Mouse (Mus musculus) CH12.LX (cell line): ENCODE data around the gene Npl. TPM values are rescaled to one million over a fixed set of nuclear protein-coding genes. Genes with fewer than 3 reads are reported as not detected.

Experiments
- DNase-seq: peaks from one replicate; pipeline ENCODE4 v3.0.0-alpha.2; 2013; ENCODE audit errors: extremely low read depth
- H3K27ac ChIP-seq: 2 replicates; pipeline ENCODE4 v1.5.1; 2012; ENCODE audit warnings: low read depth, mild to moderate bottlenecking, control low read depth, moderate library complexity; ENCODE audit not compliant: insufficient read depth
- H3K27me3 ChIP-seq: replicated peaks from 2 replicates; pipeline ENCODE3; 2012; ENCODE audit warnings: inconsistent platforms
- H3K36me3 ChIP-seq, 2 experiments: replicated peaks in 1 of 2; 2 replicates each; pipeline versions ENCODE3 to v1.6.1; 2012; ENCODE audit warnings: inconsistent platforms in 1 of 2, low read length in 1 of 2, mild to moderate bottlenecking in 1 of 2, mixed read lengths in 1 of 2, moderate library complexity in 1 of 2; ENCODE audit not compliant: control insufficient read depth in 1 of 2, insufficient read depth in 1 of 2
- H3K4me1 ChIP-seq, 2 experiments: 2 replicates each; pipeline ENCODE4 v1.6.1; 2012; ENCODE audit warnings: inconsistent platforms in 1 of 2, moderate library complexity in 1 of 2; ENCODE audit not compliant: insufficient read depth in 2 of 2, control insufficient read depth in 1 of 2
- H3K4me2 ChIP-seq: 2 replicates; pipeline ENCODE4 v1.6.1; 2012; ENCODE audit warnings: low read depth, mild to moderate bottlenecking, control low read depth; ENCODE audit not compliant: poor library complexity, insufficient read depth, severe bottlenecking
- H3K4me3 ChIP-seq, 3 experiments: fragments of 150-350 bp in 1 of 3; sonication (generic) in 1 of 3; replicated peaks in 1 of 3; 2 replicates each; pipeline versions ENCODE3 to v1.5.1; 2011 to 2012; ENCODE audit warnings: low read depth in 2 of 3, low read length in 2 of 3, mild to moderate bottlenecking in 2 of 3, moderate library complexity in 2 of 3, control low read depth in 1 of 3, improper control_type of control experiment in 1 of 3, inconsistent platforms in 1 of 3, mixed read lengths in 1 of 3; ENCODE audit not compliant: poor library complexity in 1 of 3
- H3K79me2 ChIP-seq: replicated peaks from 2 replicates; pipeline ENCODE4 v1.6.1; 2012; ENCODE audit warnings: mild to moderate bottlenecking, moderate library complexity; ENCODE audit not compliant: control insufficient read depth, poor library complexity, insufficient read depth, severe bottlenecking; ENCODE audit errors: extremely low read depth
- H3K9ac ChIP-seq: 2 replicates; pipeline ENCODE4 v1.6.1; 2012; ENCODE audit warnings: low read depth, mild to moderate bottlenecking, control low read depth, moderate library complexity; ENCODE audit not compliant: insufficient read depth
- H3K9me3 ChIP-seq: replicated peaks from 2 replicates; pipeline ENCODE3; 2012; ENCODE audit warnings: low read length, inconsistent platforms, mixed read lengths
- BHLHE40 ChIP-seq: IDR thresholded peaks from 2 replicates; pipeline ENCODE4 v1.6.1; 2011; ENCODE audit warnings: mild to moderate bottlenecking, low read depth, low read length, improper control_type of control experiment
- E2F4 ChIP-seq: IDR thresholded peaks from 2 replicates; pipeline ENCODE4 v1.6.1; 2011; ENCODE audit warnings: low read depth, low read length, improper control_type of control experiment; ENCODE audit not compliant: insufficient replicate concordance
- EP300 ChIP-seq: IDR thresholded peaks from 2 replicates; pipeline ENCODE4 v1.6.1; 2011; ENCODE audit warnings: low read length, improper control_type of control experiment
- GABPA ChIP-seq: IDR thresholded peaks from 2 replicates; pipeline ENCODE4 v1.6.1; 2012; ENCODE audit warnings: low read depth, low read length, improper control_type of control experiment, inconsistent platforms; ENCODE audit not compliant: insufficient replicate concordance
- HCFC1 ChIP-seq: IDR thresholded peaks from 2 replicates; pipeline ENCODE4 v1.6.1; 2012; ENCODE audit warnings: low read depth, mild to moderate bottlenecking, inconsistent platforms, low read length, improper control_type of control experiment
- JUN ChIP-seq: IDR thresholded peaks from 2 replicates; pipeline ENCODE4 v1.6.1; 2011; ENCODE audit warnings: low read depth, mild to moderate bottlenecking, low read length, improper control_type of control experiment, moderate library complexity; ENCODE audit not compliant: insufficient read depth
- KAT2A ChIP-seq: IDR thresholded peaks from 2 replicates; pipeline ENCODE4 v1.6.1; 2012; ENCODE audit warnings: low read length, improper control_type of control experiment, inconsistent platforms; ENCODE audit not compliant: insufficient replicate concordance
- MAX ChIP-seq: IDR thresholded peaks from 2 replicates; pipeline ENCODE4 v1.6.1; 2011; ENCODE audit warnings: low read length, improper control_type of control experiment
- MAZ ChIP-seq: IDR thresholded peaks from 2 replicates; pipeline ENCODE4 v1.6.1; 2012; ENCODE audit warnings: low read depth, mild to moderate bottlenecking, inconsistent platforms, low read length, improper control_type of control experiment, moderate library complexity
- MEF2A ChIP-seq: IDR thresholded peaks from 2 replicates; pipeline ENCODE4 v1.6.1; 2014; ENCODE audit warnings: low read depth, mild to moderate bottlenecking, inconsistent platforms, low read length, improper control_type of control experiment, borderline replicate concordance
- NELFE ChIP-seq: IDR thresholded peaks from 2 replicates; pipeline ENCODE4 v1.6.1; 2011; ENCODE audit warnings: low read depth, low read length, improper control_type of control experiment
- NRF1 ChIP-seq: IDR thresholded peaks from 2 replicates; pipeline ENCODE4 v1.6.1; 2014; ENCODE audit warnings: low read depth, mild to moderate bottlenecking, inconsistent platforms, low read length, improper control_type of control experiment, moderate library complexity
- POLR2A ChIP-seq: IDR thresholded peaks from 2 replicates; pipeline ENCODE4 v1.6.1; 2011; ENCODE audit warnings: low read depth, mild to moderate bottlenecking, improper control_type of control experiment, low read length
- RAD21 ChIP-seq: IDR thresholded peaks from 2 replicates; pipeline ENCODE4 v1.6.1; 2011; ENCODE audit warnings: low read depth, mild to moderate bottlenecking, low read length, improper control_type of control experiment, moderate library complexity
- SMC3 ChIP-seq: IDR thresholded peaks from 2 replicates; pipeline ENCODE4 v1.6.1; 2011; ENCODE audit warnings: low read depth, low read length, improper control_type of control experiment
- UBTF ChIP-seq: IDR thresholded peaks from 2 replicates; pipeline ENCODE4 v1.6.1; 2012; ENCODE audit warnings: low read depth, mild to moderate bottlenecking, inconsistent platforms, low read length, improper control_type of control experiment, moderate library complexity
- USF1 ChIP-seq: IDR thresholded peaks from 2 replicates; pipeline ENCODE4 v1.6.1; 2014; ENCODE audit warnings: low read depth, mild to moderate bottlenecking, inconsistent platforms, low read length, improper control_type of control experiment
- USF2 ChIP-seq: conservative IDR thresholded peaks from 2 replicates; pipeline ENCODE4 v1.6.1; 2011; ENCODE audit warnings: low read depth, low read length, improper control_type of control experiment
- ZNF384 ChIP-seq: IDR thresholded peaks from 2 replicates; pipeline ENCODE4 v1.6.1; 2012; ENCODE audit warnings: low read depth, low read length, improper control_type of control experiment, inconsistent platforms
- dilution Hi-C: fragments of 300-500 bp; cut with MboI; formaldehyde crosslinking; loops from 2 replicates; pipeline ENCODE4 v1.14.3; 2020; ENCODE audit warnings: low sequenced_read_pairs; ENCODE audit not compliant: extremely low pct_unique_long_range_greater_than_20kb, extremely low pct_ligation_motif_present
- in situ Hi-C: fragments of 300-500 bp; cut with MboI; formaldehyde crosslinking; loops from 3 replicates; pipeline ENCODE4 v1.14.3; 2019; ENCODE audit warnings: low sequenced_read_pairs, low pct_ligation_motif_present, low pct_unique_long_range_greater_than_20kb, mixed read lengths
- polyA plus RNA-seq: library from polyadenylated mRNA; unstranded; fragments of >175 nt; gene quantifications from 2 replicates; pipeline ENCODE4 v1.2.1, GENCODE M21; 2012; ENCODE audit warnings: low read depth; ENCODE audit not compliant: insufficient read length
- total RNA-seq, 2 experiments: library from RNA; depleted of rRNA; stranded (reverse); fragments of 300-350 nt in 1 of 2; fragments of >200 nt in 1 of 2; gene quantifications; 2 replicates each; pipeline ENCODE4 v1.2.3; 2012 to 2014

Gene Npl
- total and polyA plus RNA-seq, 3 experiments = 0.08 TPM; not detected in 2

- H3K4me1 ChIP-seq = no peaks in the 10 kb centered on the region; a peak in 1 of 4 replicates
- H3K36me3 ChIP-seq = no peaks in the 10 kb centered on the region
- H3K27ac ChIP-seq = no peak overlapping the region
- TF ChIP-seq GABPA (no peak), NELFE (no peak), ZNF384 (no peak), MAZ (no peak), POLR2A (no peak), USF2 (no peak), USF1 (no peak), JUN (no peak)
- TF ChIP-seq, all 38 proteins: peak for 0
- no peak for DNase-seq
- H3K79me2 ChIP-seq = no peaks in the 10 kb centered on the region
- in situ Hi-C loops = no loop called here
- H3K9me3 ChIP-seq = no peaks in the 10 kb centered on the region
- dilution Hi-C loops = no loop called here
- H3K27me3 ChIP-seq = no peaks in the 10 kb centered on the region
- no peak overlapping the region for H3K4me2 ChIP-seq
- H3K9ac ChIP-seq = no peak overlapping the region
- no peak overlapping the region for H3K4me3 ChIP-seq
These were observed 4.6 kb downstream of the Npl start for GRCm38 (mm10) chr1:153545196-153545595.

GRCm38 (mm10) chr1:153542726-153543320 is 7.0 kb downstream of the Npl start:
- in situ Hi-C loops = no loop called here
- Histone ChIP-seq H3K4me3 (no peak overlapping the region), H3K79me2 (no peaks in the 10 kb centered on the region), H3K36me3 (no peaks in the 10 kb centered on the region), H3K9me3 (no peaks in the 10 kb centered on the region), H3K27me3 (no peaks in the 10 kb centered on the region), H3K4me2 (no peak overlapping the region), H3K27ac (no peak overlapping the region), H3K4me1 (no peaks in the 10 kb centered on the region), H3K9ac (no peak overlapping the region)
- TF ChIP-seq RAD21 = no peak
- TF ChIP-seq MEF2A = no peak
- TF ChIP-seq E2F4 = no peak
- no peak for TF ChIP-seq BHLHE40
- TF ChIP-seq MAX = no peak
- TF ChIP-seq JUN = no peak
- no peak for TF ChIP-seq ZNF384
- TF ChIP-seq KAT2A = no peak
- TF ChIP-seq USF1 = no peak
- TF ChIP-seq NELFE = no peak
- TF ChIP-seq UBTF = no peak
- TF ChIP-seq HCFC1 = no peak
- TF ChIP-seq SMC3 = no peak
- TF ChIP-seq USF2 = no peak
- no peak for TF ChIP-seq NRF1
- no peak for TF ChIP-seq EP300
- dilution Hi-C loops = no loop called here
- DNase-seq = no peak
